Mouse (Mus musculus): ENCODE results near the gene Slc39a11.

The Slc39a11 gene

DNA sequence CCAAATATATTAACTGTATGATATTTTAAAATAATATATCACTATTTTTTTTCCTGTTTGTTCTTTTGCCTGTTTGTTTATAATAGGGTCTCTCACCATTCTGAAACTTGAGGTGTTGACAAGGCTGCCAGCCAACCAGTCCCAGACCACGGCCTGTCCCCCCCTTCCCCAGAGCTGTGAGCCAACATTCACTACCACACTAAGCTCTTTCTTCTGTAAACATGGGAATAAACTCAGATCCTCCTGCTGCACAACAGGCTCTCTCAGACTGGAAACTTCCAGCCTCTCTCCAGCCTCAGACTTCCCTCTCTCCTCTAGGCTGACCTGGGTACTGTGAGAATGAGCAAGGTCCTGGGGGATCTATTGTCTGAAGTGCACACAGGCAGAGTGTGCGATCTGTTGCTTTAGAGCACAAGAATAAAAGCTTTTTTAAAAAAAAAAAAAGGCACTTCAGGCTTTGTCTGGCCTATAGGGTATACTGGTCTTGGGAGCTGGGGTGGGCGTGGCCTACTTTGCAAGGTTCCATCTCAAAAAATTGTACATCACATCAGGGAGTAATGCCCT is 322.3 kb downstream of the Slc39a11 start:
- no peak for DNase-seq

DNA sequence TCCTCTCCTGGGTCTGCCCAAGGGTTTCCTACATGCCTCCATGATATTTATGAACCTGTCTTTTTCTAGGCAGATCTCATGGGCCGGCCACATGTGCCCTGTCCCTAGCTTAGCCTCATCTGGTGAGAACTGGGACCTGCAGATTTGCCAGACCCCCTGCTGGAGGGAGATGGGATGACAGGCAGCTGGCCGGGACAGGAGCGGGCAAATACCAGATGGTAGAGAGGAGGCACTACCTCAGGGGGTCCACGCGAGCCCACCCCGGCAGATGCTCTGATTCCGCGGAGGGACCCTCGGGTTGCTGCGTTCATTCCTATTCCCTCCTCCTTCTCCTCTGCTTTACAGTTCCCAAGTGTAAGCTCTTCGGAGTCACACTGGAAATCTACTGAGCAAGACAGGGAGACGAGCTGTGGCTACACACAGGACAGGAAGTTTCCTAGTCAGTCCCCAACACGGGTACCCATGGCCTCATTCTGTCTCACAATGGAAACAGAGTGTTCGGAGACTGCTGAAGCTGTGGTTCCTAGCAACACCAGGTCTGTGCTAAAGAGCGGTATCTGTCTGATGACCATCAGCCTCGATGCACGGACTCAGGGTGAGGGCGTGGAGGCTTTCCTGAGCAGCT is 323.4 kb downstream of the Slc39a11 start:
- DNase-seq: peak; percentile 37 to 54

DNA sequence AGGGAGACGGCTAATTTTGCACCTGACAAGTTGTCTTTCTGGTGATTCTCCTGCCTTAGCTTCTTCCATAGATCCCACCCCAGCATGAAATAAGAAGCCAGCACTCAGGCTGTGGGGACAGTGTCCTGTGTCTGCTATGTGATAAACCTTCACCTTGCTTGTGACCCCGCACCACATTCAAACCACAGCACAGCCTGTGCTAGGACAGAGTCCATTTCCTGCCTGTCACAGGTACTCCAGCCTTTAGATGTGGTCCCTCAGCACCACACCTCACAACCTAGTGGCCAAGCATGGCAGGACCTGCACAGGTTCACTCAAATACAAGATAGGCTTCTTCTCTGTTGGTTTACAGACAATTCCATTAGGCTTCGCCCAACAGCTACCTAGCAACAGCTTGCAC is 328.3 kb downstream of the Slc39a11 start:
- DNase-seq: no peak

DNA sequence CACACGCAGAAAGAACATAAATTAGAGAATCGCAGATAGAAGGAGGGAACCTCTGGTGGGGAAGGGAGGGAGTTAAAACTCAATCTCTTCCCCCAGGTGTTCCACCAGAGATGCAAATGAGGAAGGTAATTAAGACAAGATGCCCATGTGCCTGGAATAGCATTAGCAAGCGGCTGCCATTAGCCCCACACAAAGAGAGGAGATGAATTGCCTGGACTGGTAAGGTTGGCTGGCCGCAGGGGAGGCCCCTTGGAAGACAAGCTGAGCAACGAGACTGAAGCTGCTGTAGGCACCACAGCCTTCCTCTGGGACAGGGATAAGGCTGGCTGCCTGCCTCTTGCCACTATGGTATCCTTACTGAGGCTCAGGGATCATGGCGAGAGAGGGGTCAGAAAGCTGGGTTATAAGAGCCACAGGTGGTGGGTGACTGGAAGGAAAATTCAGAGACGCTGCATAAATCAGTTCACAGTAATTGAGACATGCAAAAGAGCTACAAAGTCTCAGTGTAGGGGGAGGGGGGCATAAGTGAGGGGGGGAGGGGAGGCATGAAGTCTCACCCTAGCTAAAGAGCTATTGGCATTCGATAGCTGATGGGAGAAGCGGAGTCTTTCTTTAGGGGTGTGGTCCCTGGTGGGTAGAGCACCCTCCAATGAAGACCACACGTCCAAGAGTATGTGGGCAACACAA is 340.5 kb downstream of the Slc39a11 start:
- no peak for DNase-seq

DNA sequence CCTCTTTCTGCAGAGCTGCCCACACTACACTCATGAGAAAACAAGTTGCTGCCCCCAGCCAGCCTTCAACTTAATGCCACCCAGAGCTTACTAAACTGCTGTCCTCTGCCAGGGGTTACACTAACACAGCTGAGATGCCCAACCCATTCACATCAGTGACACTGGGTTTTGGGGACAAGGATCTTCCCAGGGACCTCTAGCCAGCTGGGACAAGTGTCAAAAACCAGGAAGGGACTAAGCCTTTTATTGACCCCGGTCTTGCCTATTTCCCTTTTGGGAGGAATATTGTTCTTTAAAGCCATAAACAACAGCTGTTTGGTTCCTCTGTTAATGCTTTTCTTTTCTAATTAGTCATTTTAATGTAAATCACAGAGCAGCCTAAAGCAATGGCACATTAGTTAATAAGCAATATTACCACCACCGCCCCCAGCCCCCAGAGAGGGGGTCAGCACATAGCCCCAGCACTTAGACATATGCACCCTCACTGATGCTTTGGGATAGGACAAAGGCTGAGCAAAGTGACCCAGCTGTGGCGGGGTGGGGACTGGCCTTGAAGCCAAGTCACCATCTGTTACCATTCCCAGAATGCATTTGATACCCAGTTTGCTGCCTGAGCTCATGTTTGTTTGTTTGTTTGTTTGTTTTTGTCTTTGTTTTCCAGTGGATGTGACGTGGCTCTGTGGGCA is 341.5 kb downstream of the Slc39a11 start:
- DNase-seq: no peak

DNA sequence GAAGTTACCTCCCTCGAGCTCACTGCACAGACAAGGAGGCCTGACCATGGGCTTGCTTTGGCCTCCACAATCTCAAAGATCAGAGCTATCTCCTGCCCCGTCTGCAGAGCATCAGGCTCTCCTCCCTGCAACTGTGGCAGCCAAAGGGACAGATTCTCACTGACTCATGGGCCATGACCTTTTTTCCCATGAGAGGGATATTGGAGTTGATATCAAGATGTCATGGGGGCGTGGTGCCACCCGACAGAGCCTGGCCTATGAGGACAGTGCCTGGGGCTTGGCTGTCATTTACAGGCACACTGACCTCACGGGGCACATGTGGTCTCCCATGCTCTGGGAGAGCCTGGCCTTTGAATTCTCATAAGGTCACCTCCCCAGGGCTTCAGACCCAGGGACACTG is 346.7 kb downstream of the Slc39a11 start:
- DNase-seq: peak in 1 of 2 experiments; percentile 17

DNA sequence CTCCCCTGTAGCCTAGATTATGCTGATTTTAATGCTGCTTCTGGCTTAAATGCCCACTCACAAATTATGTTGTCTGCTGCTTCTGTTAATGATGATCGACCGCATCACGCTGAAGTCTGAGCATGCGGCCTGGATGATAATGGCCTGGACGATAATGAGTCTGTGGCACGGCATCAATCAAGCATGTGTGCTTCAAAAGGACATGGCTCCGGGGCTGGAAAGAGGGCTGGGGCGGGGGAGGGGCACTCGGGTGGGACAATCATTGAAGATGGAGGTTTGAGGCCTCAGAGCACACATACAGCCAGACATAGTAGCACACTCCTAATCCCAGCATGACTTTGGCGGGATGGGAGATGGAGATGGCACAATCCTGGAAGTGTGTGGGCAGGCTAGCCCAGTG is 350.4 kb downstream of the Slc39a11 start:
- no peak for DNase-seq

DNA sequence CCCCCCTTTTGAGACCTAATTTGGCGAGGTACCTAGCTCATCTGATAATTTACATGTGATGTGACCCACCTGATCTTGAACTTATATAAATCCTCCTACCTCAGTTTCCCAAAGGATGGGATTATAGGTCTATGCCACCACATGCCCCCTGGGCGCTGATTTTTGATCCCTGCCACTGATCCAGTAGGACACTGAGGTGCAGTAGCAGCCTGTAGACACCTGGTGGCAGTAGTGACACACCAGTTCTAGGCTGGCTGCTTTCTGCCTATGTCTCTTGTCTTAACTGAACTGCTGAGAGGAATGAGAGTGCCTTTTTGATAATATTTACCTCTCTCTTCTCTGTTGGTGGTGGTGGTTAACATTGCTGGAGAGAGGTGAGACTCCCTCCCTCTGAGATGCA is 352.1 kb downstream of the Slc39a11 start:
- DNase-seq: peak; percentile 54 to 65

DNA sequence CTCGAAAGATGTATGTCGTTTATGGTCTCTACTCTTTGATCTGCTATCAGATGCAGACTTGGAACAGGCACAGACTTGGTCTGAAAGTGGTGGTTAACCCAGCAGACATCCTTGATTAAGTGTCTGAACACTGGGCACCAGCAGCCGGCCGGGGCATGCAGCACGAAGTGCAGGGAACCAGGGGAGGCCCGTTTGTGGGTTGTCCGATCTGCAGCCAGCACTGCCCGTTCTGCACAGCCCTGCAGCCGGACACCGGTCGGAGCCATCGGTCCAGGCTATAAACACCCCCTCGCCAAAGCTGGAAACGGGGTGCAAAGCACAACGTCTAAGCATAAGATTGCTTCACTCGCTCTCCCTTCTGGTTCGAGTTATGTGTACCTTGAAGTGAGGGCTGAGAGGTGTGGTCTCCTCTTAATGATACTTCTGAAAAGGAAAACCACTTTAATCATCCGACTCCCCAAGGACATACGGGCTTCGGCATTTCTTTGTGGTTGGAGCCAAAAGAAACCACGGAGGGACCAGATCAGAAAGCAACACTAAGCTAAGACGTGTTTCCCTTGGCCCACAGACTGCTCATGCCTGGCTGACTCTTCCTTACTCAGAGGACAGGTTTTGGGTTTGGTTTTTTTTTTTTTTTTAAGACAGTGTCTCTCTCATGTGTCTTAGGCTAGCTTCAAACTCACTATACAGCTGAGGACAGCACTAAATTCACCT is 352.8 kb downstream of the Slc39a11 start:
- no peak for DNase-seq

DNA sequence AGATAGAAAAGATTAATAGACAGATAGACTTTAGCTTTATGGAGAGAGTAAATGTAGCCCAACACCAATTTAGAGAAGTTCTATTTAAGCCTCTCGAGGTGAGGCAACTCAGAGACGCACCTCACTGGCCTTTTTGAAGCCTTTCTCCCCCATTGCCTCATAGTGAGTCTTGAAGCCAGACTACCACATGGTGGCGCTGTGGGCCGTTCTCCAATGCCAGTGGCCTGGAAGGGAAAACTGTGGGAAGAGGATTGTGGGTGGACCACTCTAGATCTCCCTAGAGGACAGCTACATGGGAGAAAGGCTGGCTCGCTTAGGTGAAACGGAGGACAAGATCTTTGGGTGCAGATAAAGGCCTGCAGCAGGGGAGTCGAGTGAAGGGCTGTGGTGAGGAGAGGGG is 353.7 kb downstream of the Slc39a11 start:
- DNase-seq: peak; percentile 17 to 57

DNA sequence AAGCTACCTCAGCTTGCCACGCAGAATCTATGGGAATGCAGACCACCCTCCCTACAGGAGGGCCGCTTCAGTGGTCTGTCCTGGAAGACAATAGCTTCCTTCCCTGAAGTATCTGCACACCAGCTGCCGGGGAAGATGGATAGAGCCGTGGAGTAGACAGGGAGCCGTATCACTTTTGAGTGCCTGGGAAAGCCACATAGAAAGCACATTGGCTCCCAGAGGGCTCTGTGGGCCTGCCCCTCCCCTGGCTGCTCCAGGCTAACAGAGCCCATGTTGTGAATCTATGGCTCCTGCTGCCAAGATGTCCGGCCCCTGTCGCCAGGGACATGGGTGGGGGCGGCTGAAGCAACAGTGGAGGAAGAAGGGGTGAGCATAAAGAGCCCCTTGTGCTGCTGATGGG is 355.4 kb downstream of the Slc39a11 start:
- DNase-seq: no peak

DNA sequence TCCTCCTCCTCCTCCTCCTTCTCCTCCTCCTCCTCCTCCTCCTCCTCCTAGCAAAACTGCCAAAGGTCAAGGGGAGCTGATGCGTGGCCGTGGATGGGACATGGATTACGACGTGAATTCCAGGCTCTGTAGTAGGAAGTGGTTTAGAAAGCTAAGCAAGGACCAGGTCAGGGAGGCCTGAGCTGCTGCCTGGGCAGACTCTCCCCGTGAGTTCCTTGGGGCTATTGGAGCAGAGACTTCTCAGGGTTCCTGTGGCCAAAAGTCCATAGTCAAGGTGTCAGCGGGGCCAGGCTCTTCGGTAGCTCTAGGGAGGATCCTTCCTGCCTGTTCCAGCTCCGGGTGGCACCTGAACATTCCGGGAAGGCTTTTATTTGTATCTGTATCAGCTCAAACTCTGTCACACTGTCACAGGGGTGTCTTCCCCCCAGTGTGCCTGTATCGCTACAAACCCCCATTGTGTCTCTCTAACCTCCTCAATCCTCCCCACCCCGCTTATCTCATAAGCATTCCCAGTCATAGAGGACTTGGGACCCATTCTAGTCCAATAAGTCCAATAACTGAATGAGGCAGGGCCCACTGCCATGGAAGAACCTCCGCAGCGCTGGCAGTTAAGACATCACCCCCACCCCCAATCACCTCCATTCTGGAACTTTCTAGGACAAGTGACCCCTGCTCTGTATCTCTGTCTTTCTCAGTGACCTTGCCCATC is 356.8 kb downstream of the Slc39a11 start:
- DNase-seq: no peak

DNA sequence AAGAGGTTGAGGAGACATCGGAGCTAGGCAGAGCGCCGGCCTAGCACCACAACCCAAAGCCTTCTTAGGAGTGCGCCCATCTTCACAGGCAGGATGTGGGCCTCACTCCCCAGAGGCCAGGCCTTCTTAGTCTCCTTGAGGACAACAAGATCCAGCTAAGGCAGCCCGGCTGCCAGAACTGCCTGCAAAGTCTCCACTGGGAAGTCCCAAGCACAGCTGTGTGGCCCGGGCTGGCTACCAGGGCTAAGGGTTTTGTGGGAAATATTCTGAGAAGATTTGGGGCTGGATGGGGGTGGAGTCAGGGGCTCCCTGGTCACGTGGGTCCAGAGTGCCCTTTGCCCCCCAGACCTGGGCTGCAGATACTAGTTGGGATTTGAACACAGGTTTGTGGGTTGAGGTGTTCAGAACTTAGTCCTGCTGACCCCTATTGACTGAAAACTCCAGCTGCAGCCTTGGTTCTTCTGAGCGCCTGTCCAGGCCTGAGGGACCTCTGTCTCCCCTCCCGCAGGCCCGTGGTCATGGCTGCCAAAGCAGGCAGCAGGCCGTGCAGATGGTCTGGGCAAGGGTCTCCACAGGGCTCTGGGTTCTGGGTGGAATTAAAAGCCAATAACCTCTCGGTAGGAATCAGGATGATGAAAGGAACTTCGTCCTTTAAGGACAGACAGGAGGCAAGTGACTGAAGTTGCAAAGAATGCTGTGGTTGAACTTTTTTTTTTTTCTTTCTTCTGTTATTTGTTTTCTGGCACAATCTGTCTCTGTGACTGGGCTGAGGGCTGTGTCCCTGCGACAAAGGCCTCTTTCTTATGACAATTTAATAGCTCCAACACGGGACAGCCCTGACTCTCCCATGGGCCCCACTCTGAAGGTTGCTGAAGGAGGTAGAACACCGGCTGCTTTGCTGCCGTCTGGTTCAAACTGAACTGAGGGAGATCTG is 357.8 kb downstream of the Slc39a11 start:
- DNase-seq: no peak

DNA sequence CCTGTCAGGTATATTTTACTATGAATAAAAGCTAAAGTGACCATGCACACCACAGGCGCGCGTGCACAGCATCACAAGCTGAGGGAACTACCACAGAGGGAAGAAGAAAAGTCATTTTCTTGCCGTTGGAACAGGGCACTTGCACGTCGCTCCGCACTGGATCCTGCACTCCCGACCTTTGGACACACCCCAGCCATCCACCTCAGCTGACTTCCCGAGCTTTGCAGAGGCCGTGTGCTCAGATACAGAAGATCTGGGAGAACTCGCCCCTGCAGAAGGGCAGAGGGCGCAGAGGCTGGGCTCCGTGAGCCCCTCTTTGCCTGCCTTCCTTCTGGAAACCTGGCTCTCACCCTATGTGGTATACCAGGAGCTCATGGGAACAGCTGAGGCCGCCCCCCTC is 359.0 kb downstream of the Slc39a11 start:
- no peak for DNase-seq

DNA sequence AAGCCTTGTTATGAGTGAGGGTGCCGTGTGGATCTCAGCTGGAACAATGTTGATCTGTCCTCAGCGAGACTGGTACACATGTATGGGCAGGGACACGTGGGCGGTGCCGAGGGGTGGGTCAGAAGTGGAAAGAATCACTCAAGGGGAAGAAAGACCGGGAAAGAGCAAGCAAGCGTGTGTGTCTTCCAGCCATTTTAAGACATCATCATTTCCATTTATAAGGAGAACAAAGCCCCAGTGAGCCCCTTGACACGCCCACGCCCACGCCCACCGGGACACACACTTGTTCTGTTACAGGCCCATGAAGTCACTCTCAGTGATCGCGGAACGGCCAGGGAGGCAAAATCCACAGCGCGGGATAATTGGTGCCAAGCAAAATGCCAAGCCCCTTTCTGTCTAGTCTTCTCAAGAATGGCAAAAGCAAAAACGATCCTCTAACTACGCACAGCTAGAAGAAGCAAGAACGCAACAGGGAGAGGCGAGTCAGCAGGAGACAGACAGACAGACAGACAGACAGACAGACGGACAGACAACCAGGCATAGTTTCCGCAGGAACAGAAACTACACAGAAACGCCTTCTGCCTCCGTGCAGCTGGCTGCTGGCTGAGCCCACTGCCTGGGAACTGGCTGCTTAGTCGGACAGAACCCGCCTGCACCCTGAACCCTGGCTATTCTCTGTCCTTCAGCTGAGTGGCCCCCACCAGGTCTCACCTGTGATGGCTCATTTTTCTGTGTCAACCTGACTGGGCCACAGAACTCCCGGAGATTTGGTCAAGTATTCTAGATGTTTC is 364.7 kb downstream of the Slc39a11 start:
- DNase-seq: peak in 1 of 2 experiments; percentile 7

DNA sequence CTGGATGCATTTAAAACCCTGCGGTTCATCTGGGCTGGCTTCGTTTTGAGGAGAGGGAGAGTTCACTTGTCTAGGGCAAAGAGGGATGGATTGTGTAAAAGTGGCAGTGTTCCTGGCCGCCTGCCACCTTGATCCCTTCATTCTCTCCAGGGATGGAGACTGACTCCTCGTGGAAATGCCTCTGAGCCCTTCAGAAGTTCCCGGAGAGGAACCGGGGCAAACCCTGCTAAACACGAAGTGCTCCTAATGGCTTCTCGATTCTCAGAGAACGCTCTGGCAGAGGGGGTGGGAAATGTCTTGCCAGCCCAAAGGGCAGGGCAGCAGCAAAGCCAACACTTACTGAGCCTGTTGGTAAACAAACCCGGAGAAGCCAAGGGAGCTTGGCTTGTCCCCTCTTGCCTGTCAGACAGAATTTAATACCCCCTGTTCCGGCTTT is 366.5 kb downstream of the Slc39a11 start:
- DNase-seq: peak; percentile 40 to 66

DNA sequence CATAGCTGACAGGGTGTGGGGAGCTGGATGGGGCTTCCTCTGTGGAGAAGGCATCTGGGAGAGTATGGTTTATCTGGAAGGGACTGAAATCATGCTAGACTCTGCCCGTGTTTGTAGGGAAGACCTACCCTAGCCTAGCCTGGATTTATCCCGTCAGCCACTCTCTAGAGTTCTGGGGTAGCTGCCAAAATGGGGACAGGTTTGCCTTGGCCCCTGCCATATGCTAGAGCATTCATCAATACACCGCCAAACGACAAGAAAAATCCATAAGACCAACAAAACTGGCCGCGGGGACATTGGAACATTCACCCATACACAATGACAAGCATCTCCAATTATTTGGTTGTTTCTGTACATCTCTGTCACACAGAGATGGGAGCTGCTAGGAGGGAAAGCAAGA is 371.6 kb downstream of the Slc39a11 start:
- DNase-seq: no peak

DNA sequence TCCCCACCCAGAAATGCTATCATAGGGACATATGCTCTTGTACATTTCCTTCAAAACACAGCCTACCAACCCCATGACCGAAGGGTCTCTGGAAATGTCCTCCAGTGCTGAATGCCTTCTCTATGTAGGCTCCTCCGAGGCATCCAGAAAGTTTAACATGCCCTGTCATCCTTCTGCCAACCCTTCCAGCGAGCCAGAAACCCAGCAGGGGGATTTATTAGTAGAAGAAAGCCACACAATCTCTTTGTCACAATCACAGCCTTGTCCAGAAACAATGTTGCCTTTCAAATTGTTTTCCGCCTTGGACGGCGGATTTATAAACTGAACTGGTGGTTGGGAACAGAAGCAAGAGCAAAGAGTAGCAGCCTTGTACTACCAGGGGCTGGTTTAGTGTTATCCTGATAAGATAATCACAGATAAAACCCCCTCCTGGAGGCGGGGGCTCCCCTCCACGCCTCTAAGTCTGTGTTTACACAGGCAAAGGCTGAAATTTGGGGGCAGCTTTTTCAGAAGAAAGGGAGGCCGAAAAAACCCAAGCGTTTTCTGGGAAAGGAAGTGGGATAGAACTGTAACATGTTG is 372.8 kb downstream of the Slc39a11 start:
- no peak for DNase-seq

DNA sequence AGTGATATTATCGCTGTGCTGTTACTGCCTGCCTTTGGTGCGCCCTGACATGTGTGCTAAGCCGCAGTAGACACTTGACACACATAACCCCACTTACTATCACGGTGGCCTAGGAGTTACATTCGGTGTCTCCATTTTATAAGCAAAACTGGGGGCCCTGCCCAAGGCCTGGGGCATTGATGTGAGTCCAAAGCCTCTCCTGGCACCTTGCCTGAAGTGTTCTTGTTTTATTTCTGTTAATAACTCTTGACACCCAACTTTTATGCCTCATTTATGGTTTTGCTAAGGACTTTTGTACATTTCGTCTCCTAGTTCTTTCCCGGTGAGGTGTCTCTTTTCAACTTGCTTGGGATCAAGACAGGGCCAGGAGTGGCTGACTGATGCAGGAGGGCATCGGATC is 373.4 kb downstream of the Slc39a11 start:
- DNase-seq: no peak

DNA sequence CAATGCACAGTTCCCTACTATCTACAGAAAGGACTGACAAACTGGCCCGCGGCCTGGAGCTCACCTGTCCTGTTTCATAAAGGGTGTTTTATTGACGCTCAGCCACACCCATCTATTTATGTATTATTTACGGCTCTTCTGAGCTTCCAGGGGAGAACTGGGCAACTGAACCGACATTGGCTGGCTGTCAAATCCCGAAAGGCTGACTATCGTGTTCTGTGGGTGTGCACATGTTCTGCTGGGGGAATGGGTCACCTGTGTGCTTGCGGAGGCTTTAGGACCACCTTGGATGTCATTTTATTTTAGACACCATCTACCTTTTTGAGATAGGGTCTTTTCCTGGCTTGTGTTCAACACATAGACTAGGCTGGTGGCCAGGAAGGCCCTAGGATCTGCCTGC is 375.8 kb downstream of the Slc39a11 start:
- no peak for DNase-seq

Measured in lung, adult 18-20 months (tissue).